Mouse (Mus musculus): ENCODE measurements around the gene Mab21l2. TPM values are rescaled to one million over a fixed set of nuclear protein-coding genes. Genes with fewer than 3 reads are reported as not detected.

Mab21l2 gene
- total RNA-seq (2022), result not detected

DNA sequence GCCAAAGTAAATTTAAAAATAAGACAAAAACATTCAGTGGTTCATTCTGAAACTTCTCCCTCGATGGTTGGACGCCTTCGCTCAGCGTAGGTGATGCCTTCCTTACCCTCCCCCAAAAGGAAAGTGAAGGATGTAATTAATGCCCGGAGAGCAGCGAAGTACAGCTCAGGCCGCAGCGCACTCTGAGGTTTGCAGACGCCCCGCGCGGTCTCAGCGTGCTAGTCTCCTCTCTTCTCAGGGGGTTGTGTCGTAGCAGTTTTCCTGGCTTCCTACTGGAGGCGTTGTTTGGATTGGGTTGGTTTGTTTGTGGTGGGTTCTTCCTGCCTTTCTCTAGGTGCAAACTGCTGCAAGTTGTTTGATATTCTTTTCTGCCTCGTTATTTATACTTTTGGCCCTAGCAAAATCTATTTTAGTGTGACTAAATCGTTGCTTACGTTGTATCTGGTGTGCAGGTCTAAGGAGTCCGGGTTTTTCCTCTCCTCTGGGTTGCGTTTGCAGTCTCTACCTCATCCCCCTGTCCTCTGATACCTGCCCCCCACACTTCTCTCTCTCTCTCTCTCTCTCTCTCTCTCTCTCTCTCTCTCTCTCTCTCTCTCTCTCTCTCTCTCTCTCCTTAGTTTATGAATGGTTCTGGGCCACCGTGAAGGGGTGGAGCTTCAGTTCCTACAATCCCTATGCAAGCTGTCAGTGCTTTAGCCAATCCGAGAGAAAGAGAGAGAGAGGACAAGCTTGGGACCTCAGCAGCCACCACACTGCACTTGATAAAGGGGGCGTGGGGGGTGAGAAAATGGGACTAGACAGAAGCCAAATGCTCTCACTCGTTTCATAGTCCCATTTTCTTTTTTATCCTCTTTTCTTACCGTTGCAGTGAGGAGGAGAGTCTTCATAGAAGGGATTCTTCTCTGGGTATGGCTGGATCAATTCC is at the start of gene Mab21l2:
TSS of gene Mab21l2 (minus strand) at position 539 of the 925 bp plus-strand sequence.
- no peak for DNase-seq (ENCODE audit: low spot score in 2 of 2)

DNA sequence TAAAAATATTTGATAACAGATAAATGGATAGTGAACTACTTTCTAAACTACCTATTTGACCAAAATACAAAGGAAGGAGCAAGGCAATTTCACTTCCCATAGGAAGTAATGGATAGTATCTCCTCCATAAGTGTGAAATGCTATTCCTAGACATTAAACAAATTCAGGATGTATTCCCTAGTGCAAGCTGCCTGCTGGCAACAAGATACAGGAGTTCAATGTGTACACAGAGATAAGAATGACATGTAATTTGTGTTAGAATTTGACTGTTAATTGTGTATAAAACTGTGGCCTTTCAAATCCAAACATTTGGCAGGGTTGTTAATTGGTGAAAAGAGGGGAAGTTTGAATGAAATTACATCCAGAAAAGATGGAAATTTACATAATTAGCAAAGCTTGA is 26.9 kb upstream of the Mab21l2 start:
- DNase-seq (ENCODE audit: low spot score in 2 of 2), result no peak

DNA sequence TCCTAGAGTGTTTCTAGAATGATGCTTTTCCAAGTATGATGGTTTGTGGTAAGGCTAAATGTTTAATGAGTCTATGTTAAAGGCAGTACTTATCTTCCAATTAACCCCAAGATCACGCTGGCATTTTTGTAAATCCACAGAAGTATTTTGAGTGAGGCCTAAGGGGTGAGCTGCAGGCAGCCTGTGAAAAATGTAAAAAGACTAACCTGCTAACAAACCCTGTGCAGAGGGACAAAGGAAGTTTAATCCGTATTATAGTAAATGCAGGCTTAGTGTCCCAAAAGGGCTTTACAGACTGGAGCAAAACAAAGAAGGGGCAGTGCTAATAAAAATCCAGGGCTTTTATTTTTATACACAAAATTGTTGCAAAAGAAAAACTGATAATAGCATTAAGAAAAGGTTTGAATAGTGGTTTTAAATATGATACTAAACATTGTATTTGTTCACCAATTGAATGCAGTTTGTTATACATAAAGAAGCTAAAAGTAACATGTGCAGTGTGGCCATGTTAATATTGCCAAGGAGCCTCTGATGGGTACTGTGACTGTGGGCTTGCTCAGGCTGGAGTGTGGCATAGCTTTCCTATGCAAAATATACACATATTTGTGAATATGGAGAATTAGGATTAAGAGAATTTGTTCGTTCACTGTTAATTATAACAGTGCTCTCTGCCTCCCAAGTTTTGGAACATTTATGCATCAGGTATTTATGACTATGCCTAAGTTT is 24.3 kb upstream of the Mab21l2 start:
- no peak for DNase-seq (ENCODE audit: low spot score in 2 of 2)

DNA sequence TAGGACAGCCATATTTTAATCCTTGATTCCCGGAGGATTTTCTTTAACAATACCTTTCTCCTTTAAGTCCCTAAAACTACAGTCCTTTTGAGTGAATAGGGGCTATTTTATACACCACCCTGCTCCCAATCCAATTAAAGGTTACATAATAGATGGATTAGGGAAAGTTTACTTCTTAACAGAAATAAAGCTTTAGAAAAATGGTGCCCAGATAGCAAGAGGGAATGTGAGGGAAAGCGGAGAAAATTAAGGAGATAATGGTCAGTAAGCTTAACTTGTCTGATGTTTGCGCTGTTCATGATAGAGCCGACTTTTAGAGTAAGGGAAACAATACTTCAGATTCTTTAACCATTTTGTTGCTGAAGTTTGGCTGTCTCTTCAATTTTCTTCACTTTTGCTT is 23.1 kb upstream of the Mab21l2 start:
- DNase-seq (ENCODE audit: low spot score in 2 of 2), result no peak

DNA sequence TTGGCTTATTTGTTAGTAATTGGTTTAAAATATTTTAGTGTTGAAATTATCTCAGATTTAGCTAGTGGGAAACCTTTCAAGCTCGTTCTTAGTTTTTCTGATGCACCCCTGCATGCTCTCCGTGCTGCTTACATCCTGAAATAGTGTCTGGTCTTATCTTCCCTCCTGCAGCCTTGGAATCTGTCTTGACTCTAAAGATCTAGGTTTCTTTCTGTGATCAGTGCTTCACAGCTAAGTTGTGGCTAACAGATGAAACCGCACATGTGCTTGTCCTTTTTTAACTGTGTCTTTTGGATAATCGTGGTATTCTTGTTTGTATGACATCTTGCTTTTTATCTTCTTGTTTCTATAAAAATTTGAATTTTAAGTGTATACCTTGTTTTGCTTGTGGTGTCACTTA is 18.9 kb upstream of the Mab21l2 start:
- DNase-seq (ENCODE audit: low spot score in 2 of 2), result no peak

DNA sequence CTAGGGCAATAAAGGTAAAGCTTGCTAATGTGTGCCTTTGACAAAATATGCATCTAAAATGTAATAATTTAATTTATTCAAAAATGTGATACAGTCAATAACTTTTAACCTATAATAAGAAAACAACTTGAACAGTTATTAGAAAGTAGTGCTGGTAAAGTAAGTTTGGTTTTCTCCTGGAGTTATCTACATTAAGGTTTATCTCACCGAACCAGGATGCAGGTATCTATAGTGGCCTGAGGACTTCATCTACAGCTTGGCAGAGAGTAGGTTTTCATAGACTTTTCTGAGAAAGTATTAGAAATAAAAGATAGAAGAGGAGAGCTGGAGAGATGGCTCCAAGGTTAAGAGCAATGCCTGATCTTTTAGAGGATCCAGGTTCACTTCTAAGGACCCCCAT is 13.0 kb upstream of the Mab21l2 start:
- no peak for DNase-seq (ENCODE audit: low spot score in 2 of 2)

DNA sequence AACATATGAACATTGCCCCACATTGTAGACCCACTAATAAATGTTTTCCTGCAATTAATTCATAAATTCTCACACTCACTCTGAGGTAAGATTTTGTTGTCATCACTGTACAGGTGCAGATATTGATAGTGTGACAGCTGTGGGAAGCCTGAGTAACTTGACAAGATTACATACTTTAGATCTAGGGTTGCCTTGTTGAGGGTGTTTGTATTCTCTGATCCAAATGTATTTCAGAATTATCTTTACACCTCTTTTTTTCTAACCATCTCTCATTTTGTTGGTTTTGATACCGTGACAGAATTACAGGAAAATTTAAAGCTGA is 12.6 kb upstream of the Mab21l2 start:
- no peak for DNase-seq (ENCODE audit: low spot score in 2 of 2)

DNA sequence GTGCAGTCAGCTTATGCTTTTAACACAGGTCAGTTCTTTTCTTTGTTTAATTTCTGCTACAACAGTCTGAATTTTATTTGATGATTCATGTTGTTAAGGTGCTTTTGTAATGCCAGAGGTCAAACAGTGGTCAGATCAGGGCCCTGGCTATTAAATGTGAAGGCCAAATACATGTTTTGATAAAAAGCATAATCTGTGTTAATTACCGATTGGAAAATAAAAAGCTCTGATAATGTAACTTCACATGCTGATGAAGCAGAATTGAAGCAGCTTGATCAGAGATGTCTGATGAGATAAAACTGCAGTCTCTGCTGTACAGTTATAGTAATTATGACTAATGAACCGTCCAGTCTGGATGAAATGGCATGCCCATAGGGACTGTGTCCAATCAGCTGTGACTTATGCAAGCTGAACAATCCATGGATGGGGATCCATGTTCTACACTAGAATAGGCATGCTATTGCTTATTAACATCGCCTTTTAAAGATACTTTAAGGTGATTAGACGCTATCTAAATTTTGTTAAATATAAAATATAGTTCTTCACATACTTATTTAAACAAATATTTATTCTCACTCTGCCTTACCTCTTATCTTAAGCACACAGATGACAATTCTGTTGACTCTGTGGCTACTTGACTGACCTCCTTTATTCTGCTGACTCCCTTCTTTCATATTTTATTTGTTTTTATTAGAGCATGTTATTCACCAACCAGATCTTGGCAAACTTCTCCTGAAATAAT is 12.0 kb upstream of the Mab21l2 start:
- no peak for DNase-seq (ENCODE audit: low spot score in 2 of 2)

DNA sequence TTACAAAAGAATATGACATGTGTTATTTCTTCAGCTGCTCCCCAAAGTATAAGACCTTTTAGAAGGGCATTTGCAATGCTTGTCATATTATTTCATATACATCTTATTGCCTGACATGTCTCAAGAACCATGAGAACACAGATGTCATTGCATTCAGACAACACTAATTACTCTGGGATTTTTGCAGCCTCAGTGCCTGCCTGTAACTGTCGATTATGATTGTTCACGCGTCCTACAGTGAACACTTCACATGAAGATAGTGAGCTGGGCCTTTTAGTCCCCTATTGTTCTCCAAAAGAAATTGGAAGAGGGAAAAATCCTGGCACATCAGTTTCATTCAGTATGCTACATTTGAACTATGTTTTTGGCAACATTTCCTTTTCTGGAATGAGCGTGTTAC is 11.2 kb upstream of the Mab21l2 start:
- DNase-seq (ENCODE audit: low spot score in 2 of 2), result no peak

DNA sequence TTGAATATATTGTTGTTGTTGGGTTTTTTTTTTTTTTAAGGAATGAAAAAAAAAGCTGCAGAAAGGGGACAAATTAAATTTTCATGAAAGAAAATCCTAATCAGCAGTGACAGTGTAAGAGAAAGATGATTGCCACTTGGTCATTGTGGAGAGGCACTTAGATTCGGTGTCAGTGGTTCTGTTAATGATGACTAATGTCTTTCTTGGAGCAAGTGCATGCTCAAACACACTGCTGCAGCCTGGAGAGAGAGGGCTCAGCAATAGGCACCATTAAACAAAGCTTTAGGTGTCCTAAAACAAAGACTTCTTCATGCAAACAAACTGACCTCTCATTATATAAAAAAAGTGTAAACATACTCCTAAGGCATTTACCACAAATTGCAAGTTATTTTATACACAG is 10.5 kb upstream of the Mab21l2 start:
- no peak for DNase-seq (ENCODE audit: low spot score in 2 of 2)

DNA sequence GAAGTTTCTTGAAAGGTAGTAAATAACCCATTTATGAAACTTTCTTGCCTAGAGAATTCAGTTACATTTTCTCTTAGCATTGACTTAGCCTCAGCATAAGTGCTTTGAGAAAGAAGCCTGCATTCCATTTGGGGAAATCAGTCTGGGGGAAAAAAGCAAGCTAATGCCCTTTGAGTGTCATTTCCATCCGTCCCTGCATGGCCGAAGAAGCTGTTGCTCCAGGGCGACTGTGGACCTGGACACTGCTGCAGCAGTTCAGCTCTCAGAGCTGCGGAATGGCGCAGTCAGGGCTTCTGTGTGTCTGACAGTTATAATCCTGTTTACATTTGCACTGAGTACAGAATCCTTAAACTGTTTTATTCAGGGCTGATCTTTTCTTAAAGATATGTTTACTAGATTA is 3.7 kb upstream of the Mab21l2 start:
- DNase-seq (ENCODE audit: low spot score in 2 of 2), result no peak

DNA sequence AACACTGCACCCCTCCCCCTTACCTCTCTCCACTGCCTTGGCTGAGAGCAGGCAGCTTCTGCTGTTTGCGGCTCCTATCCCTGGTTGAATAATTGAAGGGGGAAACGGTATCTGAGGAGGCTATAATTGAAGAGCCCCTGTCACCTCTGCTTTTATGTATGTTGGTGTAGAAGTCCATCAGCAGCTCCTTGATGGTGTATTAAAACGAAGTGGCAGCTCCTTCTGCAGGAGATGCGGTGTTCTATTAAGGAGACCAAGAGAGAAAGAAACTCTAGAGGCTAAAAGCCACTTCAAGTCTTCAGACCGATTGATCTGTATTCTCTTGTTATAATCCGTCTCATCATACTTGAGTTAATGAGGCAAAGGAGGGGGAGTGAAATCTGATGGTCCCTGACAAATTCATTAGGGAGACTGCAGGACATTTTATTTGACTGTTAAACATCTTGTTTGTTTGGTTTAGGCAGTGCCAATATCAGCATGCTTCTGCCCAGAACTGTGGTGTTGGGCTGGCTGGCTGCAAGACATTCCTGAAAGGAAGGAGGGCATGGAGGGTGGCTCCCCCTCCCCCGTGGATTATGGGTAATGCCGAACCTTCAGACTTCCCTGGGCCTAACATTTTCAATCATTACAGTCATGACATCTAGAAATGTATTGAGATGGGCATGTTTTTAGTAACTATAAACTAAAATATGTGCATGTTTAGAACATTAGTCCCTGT is 2.7 kb upstream of the Mab21l2 start:
- DNase-seq (ENCODE audit: low spot score in 2 of 2), result no peak

DNA sequence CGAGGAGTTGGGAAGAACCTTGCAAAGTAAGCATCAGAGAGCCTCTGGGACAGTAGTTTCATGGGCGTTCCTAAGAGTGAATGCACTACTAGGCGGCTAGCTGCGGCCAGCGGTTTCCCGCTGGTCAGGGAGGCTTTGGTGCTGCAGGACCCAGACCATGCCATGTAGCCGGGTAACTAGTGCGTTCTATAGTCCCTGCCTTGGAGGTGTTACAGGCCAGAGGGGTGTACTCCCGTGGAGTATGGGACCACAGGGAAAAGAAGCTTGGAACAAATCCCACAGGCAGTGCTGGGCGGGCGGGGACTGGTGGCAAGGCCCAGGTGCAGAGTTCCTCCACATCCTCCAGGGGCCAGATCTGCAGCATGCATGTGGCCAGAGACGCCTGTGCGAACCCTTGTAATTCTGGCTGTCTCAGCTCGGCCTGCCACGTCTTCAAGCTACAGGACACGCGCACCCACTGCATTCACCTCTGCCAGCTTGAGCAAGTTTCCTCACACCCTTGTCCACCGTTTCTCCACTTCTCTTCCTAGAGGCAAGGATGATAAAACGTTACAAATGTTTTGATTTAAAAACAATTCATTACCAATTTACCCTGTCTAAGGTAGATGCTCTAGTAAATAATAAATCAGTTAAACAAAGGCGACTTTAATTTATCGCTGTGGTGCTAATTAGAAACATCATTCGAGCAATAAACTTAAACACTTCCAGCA is 2.0 kb upstream of the Mab21l2 start:
- no peak for DNase-seq (ENCODE audit: low spot score in 2 of 2)

DNA sequence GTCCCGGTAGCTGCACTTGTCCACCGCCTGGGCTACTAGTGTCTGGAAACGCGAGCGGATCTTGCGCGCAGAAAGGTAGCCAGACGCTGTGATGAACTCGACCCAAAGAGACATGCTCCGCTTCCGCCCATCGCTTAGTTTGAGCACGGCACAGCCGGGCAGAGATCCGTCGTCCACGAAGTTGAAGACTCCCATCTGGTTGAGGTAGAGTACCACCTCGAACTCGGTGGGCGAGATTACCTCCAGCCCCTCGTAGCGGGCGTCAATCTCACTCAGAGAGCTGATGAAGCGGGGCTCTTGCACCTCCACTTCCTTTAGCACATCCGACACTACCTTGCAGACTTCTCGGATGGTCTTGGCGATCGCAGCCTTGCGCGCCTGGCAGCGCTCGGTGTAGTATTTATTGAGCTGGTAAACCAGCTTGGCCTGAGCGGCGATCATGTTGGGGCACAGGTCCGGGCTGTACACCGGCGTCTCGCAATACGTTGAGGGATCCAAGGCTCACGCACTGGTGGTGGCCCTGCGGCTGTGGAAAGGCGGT is 1.1 kb downstream of the Mab21l2 start:
- no peak for DNase-seq (ENCODE audit: low spot score in 2 of 2)

DNA sequence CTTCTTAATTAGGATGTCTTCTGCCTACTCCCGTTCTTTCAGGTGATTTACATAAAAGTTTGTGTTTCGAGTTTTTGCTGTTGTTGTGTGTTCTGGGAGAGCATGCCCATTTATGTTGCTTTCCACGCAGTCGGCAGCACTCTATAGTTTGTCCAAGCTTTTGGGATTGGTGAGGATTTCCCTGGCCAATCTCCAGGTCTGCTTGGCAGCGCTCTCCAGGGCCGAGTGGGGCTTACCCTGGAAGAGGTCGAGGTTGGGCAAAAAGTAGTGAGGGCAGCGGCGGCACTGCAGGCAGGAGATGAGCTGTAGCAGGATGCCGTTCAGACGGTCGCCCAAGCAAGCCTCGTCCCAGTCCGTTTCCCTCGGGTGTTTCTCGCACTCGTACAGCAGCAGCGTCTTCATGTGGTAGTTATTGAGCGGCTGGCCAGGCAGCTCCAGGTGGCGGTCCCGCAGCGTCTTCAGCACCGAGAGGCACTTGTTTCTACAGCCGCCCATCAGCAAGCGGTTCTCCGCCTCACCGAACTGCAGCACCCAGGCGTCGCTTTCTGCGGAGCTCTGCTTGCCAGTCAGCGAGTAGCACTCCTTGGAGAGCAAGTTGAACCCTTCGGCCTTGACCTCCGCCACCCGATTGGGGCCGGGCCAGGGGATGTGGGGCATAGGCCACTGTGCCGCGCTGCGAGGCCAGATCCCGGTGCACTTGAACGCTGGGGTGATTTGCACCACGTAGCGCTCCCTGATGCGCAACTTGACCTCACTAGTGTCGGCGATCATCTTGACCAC is 1.8 kb downstream of the Mab21l2 start:
- peak in 1 of 2 experiments; percentile 7 for DNase-seq (ENCODE audit: low spot score in 2 of 2)

DNA sequence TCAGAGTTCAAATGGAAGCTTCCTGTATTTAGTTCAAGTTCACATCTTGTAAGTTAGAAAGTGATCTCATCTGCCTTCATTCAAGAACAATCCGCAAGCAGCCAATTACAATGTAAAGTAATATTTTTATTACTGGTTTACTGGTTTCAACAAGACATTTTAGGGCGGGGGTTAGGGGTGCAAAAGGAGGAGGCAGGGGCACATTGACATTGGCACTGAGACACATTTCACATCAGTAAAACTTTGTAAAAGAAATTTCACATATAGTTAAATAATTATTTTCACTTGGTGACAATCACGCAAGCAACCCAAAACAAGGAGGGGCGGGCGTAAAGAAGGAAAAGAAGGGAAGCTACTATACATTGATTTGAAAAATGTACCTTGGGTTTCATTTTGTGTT is 2.5 kb downstream of the Mab21l2 start:
- DNase-seq (ENCODE audit: low spot score in 2 of 2), result no peak

DNA sequence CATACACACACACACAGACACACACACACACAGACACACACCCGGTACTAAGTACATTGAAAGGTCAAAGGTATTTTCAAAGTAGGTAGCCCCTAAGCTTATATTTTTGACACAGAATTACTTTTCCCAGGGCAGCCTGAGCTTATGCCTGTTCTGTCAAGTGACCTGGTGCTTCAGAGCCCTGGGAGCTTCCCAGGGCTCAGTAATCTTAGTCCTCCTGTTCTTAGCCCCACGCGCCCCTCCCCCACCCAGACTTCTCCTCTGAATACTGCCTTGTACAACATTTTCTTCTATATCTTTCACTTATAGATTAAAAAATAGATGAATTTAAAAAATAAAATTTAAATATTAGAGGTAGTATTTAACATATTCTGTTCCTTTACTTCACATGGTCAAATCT is 3.6 kb downstream of the Mab21l2 start:
- DNase-seq (ENCODE audit: low spot score in 2 of 2), result no peak

DNA sequence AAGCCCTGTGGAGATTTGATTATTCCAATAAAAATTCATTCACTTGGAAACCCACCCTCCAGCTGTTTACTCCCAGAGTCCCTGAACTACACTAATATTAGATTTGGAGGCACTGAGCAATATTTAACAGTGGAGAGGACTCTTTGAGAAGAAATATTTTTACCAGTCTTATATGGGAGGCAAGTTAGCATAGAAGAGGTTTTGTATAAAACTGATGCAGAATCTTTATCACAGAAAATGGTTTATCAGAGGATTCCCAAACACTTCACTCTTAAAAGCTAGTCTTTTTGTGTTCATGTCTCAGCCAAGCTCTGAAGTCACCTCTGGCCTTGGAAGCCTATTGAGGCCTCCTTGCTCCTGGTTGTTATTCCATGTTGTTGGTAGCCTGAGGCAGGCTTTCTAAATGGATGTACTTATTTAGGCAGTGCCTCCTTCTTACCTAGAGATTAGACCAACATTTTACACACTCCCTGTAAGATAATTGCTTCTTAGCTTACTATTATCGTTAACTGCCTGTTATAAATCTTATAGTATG is 6.5 kb downstream of the Mab21l2 start:
- no peak for DNase-seq (ENCODE audit: low spot score in 2 of 2)

DNA sequence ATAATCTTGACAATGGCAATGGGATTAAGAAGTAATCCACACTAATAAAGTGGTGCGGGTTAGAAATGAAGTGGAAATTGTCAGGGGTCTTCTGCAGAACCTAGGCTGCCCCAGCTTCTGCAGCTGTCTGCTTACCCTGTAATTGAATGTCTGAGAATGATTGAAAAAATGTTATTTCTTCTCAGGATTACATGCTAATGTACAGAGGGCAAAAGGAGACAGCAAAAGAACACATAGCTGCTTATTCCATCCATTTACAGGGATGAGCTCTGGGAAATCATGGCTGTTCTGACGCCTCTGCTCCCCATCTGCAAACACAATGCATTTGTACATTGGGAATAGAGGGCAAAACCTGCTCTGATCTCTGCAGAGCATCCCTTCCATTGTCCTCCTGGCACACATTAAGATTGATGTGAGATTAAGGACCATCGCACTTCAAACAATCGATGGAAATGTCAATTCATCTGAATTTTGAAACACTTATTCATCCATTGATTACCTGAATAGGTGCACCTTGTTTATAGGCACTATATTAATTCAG is 7.3 kb downstream of the Mab21l2 start:
- no peak for DNase-seq (ENCODE audit: low spot score in 2 of 2)
